Mouse (Mus musculus) 3134 (cell line): ENCODE data around the gene Fcor.
A peak's percentile ranks its signal among the peaks of the same experiment; 100 is the strongest.

Experiments used
- DNase-seq: peaks from one replicate; pipeline ENCODE4 v3.0.0-alpha.2; 2011; ENCODE audit warnings: low spot score; ENCODE audit not compliant: insufficient read length; ENCODE audit errors: extremely low read depth

Gene Fcor

DNA sequence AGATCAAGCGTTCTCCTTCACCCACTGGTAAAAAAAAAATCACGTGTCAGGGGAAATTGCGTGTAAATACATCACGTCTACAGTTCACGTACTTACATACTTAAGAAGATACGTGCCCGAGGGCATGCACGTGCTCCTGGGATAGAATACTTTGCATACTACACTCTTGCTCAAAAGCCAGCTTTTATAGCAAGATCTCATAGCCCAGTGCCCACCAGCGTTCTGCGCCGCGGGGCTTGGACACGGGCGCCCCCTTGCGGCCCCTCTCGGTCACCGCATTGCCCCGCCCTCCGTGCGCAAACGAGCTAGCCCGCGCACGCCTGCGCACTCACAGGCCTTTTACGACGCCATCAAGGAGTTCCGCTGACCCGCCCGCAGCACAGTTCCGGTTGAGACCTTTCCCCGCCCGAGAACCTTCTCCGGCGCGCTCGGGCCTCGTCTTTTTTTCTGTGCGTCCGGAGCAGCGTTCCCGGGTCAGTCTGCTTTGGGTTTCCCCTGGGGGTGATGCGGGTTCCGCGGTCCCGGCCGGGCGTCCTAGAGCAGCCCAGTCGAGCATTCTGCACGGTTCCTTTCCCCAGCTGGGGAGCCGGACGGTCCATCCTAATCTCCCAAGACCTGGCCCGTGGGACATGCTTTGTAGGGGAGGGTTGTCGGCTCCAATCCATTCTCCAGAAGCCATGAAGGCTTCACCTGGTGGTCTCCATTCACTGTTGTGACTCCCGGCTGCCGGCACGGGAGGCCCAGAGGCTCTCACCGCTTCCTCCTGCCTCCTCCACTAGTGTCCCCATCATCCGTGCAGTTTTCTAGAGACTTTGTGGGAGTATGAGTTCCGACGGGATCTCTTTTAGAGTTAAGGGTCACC, 4.2 kb upstream of the Fcor start, which contains the start of gene Trappc5:
Gene Trappc5, plus strand, starts transcription at position 169 of the 862 bp plus-strand sequence.
- peak; percentile 94 for DNase-seq

DNA sequence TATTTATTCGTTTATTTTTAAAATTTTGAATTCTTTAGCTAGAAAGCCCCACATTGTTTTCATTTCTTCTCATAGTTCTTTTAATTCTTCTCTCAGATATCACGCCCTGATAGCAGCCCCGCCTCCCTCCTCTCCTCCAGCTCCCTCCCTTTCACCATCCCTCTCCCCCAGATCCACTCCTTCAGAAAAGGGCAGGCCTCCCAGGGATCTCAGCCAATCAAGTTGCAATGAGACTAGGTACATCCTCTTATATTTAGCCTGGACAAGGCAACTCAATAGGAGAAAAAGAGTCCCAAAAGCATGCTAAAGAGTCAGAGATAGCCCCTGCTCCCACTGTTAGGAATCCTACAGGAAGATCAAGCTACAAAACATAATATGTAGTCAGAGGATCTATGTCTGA, 2.5 kb upstream of the Fcor start:
- DNase-seq, result peak; percentile 18

DNA sequence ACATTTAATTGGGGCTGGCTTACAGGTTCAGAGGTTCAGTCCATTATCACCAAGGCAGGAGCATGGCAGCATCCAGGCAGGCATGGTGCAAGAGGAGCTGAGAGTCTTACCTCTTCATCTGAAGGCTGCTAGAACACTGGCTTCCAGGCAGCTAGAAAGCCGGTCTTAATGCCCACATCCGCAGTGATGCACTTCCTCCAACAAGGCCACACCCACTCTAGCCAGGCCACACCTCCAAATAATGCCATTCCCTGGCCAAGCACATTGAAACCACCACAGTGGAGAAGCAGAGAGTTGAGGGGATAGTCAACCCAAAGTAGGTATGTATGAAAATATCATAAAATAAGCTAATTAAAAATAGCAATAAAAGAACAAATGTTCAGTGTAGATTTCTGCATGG, 1.8 kb downstream of the Fcor start:
- DNase-seq, result peak; percentile 26

DNA sequence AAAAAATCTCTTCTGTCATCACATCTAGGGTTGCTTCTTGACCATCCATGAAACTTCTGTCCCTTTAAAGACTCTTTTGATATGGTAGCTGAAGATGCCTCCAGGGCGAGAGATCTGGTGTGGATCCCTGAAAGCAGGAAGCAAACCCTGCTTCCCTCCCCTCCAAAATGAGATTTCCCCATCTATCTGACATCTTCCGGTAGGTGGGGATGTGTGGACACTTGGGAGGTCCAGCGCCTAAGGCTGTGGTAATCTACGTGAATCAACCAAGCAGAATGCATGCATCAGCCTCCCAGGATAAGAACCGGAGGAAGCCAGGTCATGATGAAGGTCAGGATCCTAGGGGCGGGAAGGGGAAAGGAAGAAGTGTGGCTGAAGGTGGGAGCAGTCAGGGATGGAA, 6.7 kb downstream of the Fcor start, which contains the start of gene Mcemp1:
Gene Mcemp1, plus strand, starts transcription at position 248 of the 400 bp plus-strand sequence.
- no peak for DNase-seq

DNA sequence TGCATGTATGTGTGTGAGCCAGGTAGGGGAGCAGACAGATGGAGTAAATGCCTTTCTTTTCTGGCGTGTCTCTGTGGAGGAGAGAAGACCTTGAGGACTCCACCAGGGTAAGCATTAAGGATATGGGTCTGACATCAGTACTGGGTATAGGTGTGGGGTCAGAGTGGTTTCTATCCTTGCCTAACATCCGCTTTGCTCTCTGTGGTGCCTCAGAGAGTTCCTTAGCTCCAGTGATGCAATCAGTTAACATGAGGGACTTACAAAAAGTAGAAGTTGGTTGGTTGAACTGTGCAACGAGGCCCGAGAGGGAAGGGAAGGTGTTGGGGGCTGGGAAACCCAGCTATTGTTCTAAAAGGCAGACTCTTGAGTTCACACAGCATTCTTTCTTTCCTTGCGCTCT, 7.8 kb downstream of the Fcor start:
- DNase-seq, result no peak

DNA sequence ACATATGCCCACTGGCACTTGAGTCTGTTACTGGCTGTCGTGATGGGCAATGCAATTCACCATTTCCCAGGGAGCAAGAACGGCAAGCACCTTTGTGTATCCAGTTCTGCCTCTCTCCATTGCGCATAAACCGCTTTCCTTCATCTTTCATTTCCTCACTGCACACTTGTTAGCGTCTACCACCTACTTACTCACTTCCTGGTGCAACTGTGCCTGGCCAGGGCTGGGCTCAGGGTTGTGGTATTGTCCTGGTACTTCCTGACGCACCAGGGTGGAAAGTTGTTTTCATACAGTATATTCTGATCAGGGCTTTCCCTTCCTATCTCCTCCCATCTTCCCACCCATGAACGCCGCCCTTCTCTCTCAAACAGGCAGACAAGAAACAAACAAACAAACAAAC, 11.3 kb downstream of the Fcor start:
- DNase-seq, result no peak

DNA sequence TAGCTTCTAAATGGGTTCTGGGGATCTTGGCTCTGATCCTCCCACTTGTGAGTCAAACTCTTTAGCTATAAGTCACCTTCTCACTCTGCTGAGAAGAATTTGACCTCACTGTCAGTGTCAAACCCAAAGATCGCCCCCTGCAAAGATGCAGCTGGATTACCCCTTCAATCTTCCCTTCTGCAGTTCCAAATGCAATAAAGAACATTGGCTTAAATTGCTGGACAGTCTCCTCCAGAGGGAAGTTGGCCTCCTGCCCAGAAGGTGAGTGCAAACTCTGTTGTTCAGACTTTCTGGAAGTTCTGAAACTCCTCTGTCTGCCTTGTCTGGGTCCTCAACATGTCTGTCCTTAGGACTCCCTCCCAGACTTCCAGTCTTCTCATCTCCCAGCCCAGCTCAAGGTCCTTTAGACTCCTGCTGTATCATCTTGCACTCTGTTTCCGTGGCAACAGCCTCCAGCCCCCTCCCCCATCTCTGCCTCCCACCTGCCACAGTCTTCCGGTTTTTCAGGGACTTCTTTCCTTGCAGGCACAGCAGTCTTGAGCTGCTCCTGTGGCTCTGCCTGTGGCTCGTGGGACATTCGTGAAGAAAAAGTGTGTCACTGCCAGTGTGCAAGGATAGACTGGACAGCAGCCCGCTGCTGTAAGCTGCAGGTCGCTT, 15.3 kb downstream of the Fcor start:
- no peak for DNase-seq

DNA sequence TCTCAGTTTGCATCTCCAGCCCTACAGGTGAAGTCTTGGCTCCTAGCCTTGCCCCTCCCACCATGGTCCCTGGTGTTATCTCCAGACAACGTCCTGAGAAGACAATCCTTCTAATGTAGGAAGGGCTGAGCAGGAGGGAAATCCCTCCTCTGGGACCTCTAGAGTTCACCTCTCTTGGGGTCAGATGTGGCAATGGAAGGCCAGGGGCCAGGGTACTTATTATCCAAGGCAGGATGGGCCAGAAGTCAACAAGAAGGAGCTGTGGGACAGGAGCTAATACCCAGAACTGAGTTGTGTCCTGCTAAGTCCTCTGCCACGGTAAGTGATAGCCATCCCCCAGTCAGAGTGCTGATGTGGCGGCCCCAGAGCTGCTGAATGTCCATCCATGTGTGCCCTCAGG, 16.6 kb downstream of the Fcor start, which contains the start of gene Retn:
Gene Retn, plus strand, starts transcription at position 245 of the 400 bp plus-strand sequence.
- DNase-seq, result no peak

DNA sequence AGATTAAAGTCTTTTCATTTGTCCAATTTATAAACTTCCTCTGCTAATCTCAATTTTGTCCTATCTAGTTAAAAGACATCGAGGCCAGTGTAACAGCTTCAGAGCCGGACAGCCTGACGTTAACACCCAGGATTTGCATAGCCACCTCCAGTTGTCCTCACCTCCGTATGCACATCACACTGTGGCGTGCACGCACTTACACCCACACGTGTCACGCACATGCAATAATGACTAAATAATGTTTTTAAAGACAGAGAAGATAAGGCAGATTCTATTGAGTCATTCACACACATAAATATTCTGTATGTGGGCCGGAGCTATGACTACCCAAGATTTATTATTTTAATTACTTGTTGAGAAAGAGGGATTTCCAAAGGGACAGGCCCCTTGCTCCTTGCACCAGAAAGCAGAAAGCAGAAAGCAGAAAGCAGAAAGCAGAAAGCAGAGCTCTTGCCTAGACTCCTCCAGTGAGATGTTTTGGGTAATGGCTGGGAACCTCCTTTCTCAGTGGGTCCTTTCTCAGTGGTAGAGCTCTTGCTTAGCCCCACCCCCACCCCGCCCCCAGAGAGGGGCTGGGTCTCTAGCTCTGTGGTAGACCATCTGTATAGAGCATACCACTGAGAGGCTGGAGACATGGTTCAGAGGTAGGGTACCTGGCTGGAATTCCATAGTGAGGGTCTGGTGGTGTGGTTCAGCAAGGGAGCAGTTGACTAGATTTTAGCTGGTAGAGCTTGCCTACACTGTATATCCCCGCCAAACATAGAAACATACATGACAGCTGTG, 17.2 kb downstream of the Fcor start:
- DNase-seq, result no peak

DNA sequence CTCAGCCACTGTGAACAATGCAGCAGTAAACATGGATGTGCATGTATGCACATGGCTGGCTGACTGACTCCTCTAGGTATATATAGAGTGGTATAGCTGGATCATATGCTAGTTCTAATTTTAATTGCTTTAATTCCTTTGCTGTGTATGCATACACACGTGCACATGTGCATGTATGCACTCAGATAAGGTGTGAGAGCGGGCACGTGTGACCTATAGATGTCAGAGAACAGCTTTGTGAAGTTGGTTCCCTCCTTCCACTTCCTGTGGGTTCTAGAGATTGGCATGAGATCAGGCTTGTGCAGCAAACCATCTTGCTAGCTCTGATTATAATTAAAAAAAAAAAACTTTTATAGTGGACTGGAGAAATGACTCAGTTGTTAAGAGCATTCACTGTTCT, 19.3 kb downstream of the Fcor start:
- no peak for DNase-seq

DNA sequence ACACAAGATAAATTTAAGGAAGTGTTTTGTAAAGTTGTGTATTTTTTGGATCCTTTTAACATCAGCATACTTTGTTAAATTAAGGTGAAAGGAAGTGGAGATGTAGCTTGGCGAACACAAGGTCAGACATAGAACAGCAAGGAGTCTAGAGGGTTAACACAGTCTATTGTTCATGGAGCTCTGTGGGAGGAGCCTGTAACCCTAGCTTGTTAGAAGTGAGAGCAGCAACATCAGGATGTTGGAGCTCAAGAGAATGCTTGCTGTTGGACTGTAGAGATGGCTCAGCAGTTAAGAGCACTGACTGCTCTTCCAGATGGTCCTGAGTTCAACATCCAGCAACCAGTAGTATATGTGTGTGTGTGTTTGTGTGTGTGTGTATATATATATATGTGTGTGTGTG, 23.2 kb downstream of the Fcor start:
- DNase-seq, result no peak

DNA sequence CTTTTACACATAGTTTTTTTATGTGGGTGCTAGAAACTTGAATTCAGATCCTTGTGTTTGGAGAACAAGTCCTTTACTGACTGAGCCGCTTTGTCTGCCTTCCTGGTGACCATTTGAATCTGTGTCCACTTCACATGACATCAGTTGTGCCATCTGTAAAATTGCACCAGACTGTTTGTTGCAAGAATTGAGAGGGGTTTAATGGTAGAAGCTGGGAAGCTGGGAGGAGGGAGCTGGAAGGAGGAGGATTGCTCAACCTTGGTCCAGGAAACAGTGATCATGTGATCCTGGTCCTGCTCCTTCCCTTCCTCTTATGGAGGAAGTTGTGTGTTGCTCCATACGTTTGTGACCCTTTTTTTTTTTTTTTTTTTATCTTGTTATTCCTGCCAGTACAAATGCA, 23.9 kb downstream of the Fcor start:
- DNase-seq, result no peak

DNA sequence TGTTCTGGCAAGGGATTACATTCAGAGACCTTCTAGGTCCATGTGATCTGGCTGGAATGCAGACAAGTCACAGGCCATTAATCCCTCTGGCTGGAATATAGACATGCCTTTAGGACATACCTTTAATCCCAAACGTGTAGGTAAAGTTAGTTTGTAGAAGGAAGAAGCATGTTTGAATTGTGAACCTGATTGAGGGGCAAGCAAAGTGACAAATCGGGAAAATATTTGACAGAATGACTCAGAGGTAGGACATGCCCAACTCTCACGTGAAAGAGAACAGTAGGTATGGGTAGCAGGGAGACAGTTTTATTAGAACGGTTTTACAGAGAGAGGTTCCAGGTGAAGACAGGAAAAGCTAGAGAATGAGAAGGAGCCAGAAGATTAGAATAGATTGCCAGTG, 24.6 kb downstream of the Fcor start:
- DNase-seq, result no peak

DNA sequence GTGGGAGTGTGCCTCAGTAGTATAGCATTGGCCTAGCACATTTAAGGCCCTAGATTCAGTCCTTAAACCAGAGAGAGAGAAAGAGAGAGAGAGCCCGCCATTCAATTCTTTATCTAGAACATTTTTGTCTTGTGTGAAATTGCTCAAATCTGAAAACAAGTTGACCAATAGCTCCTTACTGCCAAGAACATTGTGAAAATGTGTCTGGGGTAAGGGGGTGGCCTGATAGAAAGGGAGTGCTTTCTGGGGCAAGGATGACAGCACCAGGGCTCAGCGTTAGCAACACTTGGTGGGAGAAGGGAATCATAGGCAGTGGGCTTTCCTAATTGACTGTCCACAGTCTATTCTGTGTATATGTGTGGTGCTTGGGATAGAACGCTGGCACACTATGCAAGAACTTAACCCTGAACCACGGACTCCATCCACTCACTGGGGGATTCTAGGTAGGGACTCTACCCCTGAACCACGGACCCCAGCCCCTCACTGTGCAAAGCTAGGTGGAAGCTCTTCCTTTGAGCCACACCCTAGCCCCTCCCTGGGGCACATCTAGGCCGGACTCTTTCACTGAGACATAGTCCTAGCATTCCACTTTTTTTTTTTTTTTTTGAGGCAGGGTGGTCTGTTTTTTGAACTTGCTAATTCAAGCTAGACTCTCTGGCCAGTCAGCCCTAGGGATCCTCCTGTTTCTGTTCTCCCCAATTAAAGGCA, 25.2 kb downstream of the Fcor start:
- DNase-seq, result no peak

DNA sequence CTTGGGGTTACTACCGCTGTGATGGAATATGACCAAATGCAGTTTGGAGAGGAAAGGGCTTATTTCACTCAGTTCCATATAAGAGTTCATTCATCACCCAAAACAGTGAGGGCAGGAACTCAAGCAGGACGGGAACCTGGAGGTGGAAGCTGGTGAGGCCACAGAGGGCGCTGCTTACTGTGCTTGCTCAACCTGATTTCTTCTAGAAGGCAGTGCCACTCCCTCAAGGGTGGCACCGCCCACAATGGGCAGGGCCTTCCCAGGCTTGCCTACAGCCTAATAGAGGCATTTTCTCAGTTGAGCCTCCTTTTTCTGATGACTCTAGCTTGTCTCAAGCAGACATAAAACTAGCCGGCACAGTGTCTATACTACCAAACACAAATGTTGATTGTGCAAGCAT, 26.4 kb downstream of the Fcor start:
- DNase-seq, result peak; percentile 38

DNA sequence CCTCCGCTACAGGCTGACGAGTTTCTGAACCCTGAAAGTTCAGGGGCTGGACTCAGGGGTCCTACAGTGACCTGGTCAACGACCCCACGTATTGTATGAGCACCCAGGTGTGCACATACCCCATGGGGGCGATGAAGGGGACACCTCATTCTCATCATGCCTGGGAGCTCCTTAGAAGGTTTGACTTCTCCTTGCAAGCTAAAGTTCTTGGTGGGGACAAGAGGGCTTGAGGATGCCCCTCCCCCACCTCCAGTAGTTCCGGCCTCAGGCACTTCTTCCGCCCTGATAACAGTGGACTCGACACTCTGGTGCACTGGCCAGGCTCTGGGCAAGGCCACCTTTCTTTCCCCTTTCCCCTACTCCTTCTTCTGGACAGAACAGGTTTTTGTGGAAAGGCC, 40.7 kb downstream of the Fcor start:
- DNase-seq, result no peak

DNA sequence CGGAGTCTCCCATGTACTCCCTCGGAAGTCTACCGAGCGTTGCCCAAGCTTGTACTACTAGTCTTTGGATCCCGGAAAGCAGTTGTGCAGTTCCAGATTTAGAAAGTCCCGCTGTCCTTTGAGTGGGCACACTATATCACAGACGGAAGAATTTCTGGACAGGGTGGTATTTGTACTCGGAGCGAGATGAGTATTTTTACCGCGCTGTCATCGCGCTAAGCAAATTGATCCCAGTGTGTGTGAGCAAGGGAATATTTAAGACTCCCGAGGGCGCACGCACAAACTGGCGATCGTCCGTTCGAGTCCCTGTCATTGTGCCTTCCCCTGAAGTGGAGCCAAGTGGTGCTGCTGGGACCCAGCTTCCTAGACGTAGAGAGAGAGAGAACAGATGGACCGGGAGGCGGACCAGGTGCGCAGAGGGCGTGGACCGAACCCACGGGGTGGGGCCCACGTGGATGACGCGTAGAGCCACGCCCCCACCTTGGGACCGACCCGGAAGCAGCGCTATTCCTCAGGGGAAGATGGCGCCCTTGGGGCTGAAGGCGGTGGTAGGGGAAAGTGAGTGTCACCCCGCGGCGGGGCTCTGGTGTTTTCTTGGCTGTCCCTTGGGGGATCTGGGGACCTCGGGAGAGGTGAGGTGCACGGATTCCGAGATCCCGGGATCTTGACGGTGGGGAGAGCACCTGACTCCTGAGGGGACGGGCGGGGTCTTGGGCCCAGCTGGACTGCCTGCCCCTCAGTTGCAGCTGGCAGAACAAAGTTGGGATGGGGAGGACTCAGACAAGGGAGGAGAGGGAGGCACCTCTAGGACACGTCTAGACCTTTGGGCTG, 41.3 kb downstream of the Fcor start, which contains the start of gene Stxbp2:
Gene Stxbp2, plus strand, starts transcription at position 309 of the 831 bp plus-strand sequence.
- DNase-seq, result peak; percentile 75

DNA sequence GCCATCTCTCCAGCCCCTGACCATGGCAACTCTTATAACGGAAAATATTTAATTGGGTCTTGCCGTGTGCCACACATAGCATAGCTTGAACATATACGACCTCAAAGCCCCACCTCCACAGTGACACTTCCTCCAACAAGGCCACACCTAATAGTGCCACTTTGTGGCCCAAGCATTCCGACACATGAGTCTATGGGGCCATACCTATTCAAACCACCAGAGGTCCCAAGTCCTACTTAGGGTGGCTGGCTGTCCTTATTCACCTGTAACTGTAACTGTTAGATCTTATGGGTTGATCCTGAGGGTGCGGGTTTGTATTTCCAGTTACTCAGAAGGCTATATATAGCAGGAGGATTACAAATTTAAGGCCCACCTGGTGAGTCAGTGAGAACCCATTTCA, 44.1 kb downstream of the Fcor start:
- no peak for DNase-seq

DNA sequence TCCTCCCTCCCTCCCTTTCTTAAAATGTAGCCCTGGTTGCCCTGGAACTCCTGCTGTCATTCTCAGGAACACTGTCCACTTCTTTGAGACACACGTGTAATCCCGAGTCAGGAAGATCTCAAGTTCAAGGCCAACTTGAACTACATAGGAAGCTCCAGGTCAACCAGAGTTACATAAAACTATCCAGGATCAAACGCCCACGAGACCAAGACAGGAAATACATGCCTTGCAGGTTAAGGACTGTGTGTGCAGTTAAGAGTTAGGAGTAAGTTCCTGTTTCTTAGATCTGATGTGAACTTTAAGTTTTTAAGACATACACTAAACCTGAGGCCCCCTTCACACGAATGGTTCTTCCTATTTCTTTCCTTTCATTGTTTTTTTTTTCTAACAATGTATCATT, 45.2 kb downstream of the Fcor start:
- no peak for DNase-seq

DNA sequence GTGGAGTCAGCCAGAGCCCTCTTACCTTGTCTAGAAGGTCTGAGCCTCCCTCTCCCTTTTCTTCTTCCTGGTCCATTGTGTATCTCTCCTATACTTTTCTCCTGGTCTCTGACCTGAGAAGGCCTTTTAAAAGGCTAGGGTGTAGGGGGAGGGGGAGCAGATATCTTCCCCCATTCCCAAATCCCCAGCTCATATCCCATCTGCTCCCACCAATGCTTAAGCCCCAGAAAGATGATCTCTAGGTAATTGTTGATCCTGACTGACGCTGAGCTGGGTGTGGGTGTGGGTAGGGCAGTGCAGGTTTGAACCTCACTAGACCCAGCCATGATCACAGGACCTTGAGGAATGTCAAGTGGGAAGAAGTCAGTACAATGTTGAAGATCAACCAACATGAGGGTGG, 46.7 kb downstream of the Fcor start, which contains the start of gene Pcp2:
Gene Pcp2, minus strand, starts transcription at position 101 of the 400 bp plus-strand sequence.
- DNase-seq, result no peak
